Mouse (Mus musculus): ENCODE measurements around the gene Plagl2. TPM values are rescaled to one million over a fixed set of nuclear protein-coding genes. Genes with fewer than 3 reads are reported as not detected.
"Not testable (repeated sequence)": the region's sequence is repeated elsewhere in the genome, so short reads cannot be mapped to it uniquely, and the experiment has no call there.

Plagl2 gene
- polyA plus RNA-seq (2014; fragmentation: Nextera tagmentation; extraction: Ambion mirVana) = 45.2 and 45.9 TPM in 2 replicates

GRCm38 (mm10) chr2:153241250-153242014, at the start of gene Plagl2, which contains the start of gene Pofut1:
Plagl2 (minus strand) TSS chr2:153241426.
Pofut1 (plus strand) TSS chr2:153241533.
- under 1% methylated on average over 61 of the region's 72 CpGs for WGBS
- no peaks in the 10 kb centered on the region for H3K9me3 ChIP-seq (ENCODE audit: control insufficient read depth, low read length)
- peak within 1 kb of the TSS; percentile 99 for H3K27ac ChIP-seq (ENCODE audit: low read depth, low read length)
- peaks cover 33% of the 10 kb centered on the region for H3K4me1 ChIP-seq (replicated peaks; ENCODE audit: control insufficient read depth, insufficient read depth, low read length)
- H3K36me3 ChIP-seq (ENCODE audit: control insufficient read depth, insufficient read depth, low read length) = peaks cover 12% of the 10 kb centered on the region
- DNase-seq (ENCODE audit: low spot score) (peak; percentile 89), ATAC-seq (replicated peaks; ENCODE audit: low FRiP score) (peak; percentile 94)
- H3K4me2 ChIP-seq = peak within 1 kb of the TSS; percentile 90
- peak within 1 kb of the TSS; percentile 97 for H3K9ac ChIP-seq (ENCODE audit: low read depth, low read length)
- no peaks in the 10 kb centered on the region for H3K27me3 ChIP-seq (replicated peaks; ENCODE audit: control insufficient read depth, insufficient read depth, low read length)
- peak within 1 kb of the TSS; percentile 90 for H3K4me3 ChIP-seq (ENCODE audit: low read depth, low read length)

- DNase-seq (ENCODE audit: low spot score) = no peak
Measured at GRCm38 (mm10) chr2:153287835-153288234, 46.6 kb upstream of the Plagl2 start.

GRCm38 (mm10) chr2:153286524-153286923, 45.3 kb upstream of the Plagl2 start:
- no peak overlapping the region for H3K4me2 ChIP-seq
- no peaks in the 10 kb centered on the region for H3K4me1 ChIP-seq (replicated peaks; ENCODE audit: control insufficient read depth, insufficient read depth, low read length)
- DNase-seq (ENCODE audit: low spot score) (no peak), ATAC-seq (replicated peaks; ENCODE audit: low FRiP score) (no peak)
- H3K9ac ChIP-seq (ENCODE audit: low read depth, low read length) = no peak overlapping the region
- no peaks in the 10 kb centered on the region for H3K27me3 ChIP-seq (replicated peaks; ENCODE audit: control insufficient read depth, insufficient read depth, low read length)
- H3K36me3 ChIP-seq (ENCODE audit: control insufficient read depth, insufficient read depth, low read length) = no peaks in the 10 kb centered on the region
- no peak overlapping the region for H3K4me3 ChIP-seq (ENCODE audit: low read depth, low read length)
- WGBS = 57% methylated on average over 4 of the region's 4 CpGs
- no peak overlapping the region for H3K27ac ChIP-seq (ENCODE audit: low read depth, low read length)
- H3K9me3 ChIP-seq (ENCODE audit: control insufficient read depth, low read length) = no peaks in the 10 kb centered on the region

More at GRCm38 (mm10) chr2:153287835-153288234, 46.6 kb upstream of the Plagl2 start:
- Histone ChIP-seq H3K9me3 (ENCODE audit: control insufficient read depth, low read length) (no peaks in the 10 kb centered on the region), H3K9ac (ENCODE audit: low read depth, low read length) (no peak overlapping the region), H3K4me3 (ENCODE audit: low read depth, low read length) (no peak overlapping the region), H3K36me3 (ENCODE audit: control insufficient read depth, insufficient read depth, low read length) (no peaks in the 10 kb centered on the region), H3K4me2 (no peak overlapping the region), H3K4me1 (replicated peaks; ENCODE audit: control insufficient read depth, insufficient read depth, low read length) (peaks cover 4% of the 10 kb centered on the region; the same call in 1 of the 2 replicates), H3K27ac (ENCODE audit: low read depth, low read length) (no peak overlapping the region), H3K27me3 (replicated peaks; ENCODE audit: control insufficient read depth, insufficient read depth, low read length) (no peaks in the 10 kb centered on the region)
- 75% methylated on average over 6 of the region's 6 CpGs for WGBS
- no peak for ATAC-seq (replicated peaks; ENCODE audit: low FRiP score)

GRCm38 (mm10) chr2:153283919-153284318, 42.7 kb upstream of the Plagl2 start:
- no peak overlapping the region for H3K27ac ChIP-seq (ENCODE audit: low read depth, low read length)
- DNase-seq (ENCODE audit: low spot score) = no peak
- WGBS = 83% methylated on average over 6 of the region's 6 CpGs

GRCm38 (mm10) chr2:153278357-153278756, 37.1 kb upstream of the Plagl2 start:
- 82% methylated on average over 5 of the region's 5 CpGs for WGBS
- H3K9me3 ChIP-seq (ENCODE audit: control insufficient read depth, low read length) = no peaks in the 10 kb centered on the region
- H3K4me1 ChIP-seq (replicated peaks; ENCODE audit: control insufficient read depth, insufficient read depth, low read length) = peaks cover 10% of the 10 kb centered on the region
- ATAC-seq (replicated peaks; ENCODE audit: low FRiP score) (no peak), DNase-seq (ENCODE audit: low spot score) (no peak)
- H3K4me2 ChIP-seq = no peak overlapping the region
- H3K27ac ChIP-seq (ENCODE audit: low read depth, low read length) = no peak overlapping the region
- H3K9ac ChIP-seq (ENCODE audit: low read depth, low read length) = no peak overlapping the region
- H3K36me3 ChIP-seq (ENCODE audit: control insufficient read depth, insufficient read depth, low read length) = no peaks in the 10 kb centered on the region
- H3K27me3 ChIP-seq (replicated peaks; ENCODE audit: control insufficient read depth, insufficient read depth, low read length) = no peaks in the 10 kb centered on the region
- no peak overlapping the region for H3K4me3 ChIP-seq (ENCODE audit: low read depth, low read length)

More at GRCm38 (mm10) chr2:153283919-153284318, 42.7 kb upstream of the Plagl2 start:
- Histone ChIP-seq H3K4me3 (ENCODE audit: low read depth, low read length) (no peak overlapping the region), H3K4me2 (no peak overlapping the region), H3K9ac (ENCODE audit: low read depth, low read length) (no peak overlapping the region), H3K4me1 (replicated peaks; ENCODE audit: control insufficient read depth, insufficient read depth, low read length) (no peaks in the 10 kb centered on the region), H3K9me3 (ENCODE audit: control insufficient read depth, low read length) (no peaks in the 10 kb centered on the region), H3K27me3 (replicated peaks; ENCODE audit: control insufficient read depth, insufficient read depth, low read length) (no peaks in the 10 kb centered on the region), H3K36me3 (ENCODE audit: control insufficient read depth, insufficient read depth, low read length) (no peaks in the 10 kb centered on the region)
- ATAC-seq (replicated peaks; ENCODE audit: low FRiP score) = no peak

GRCm38 (mm10) chr2:153276846-153277245, 35.6 kb upstream of the Plagl2 start:
- not testable (repeated sequence) for DNase-seq (ENCODE audit: low spot score); ATAC-seq (replicated peaks; ENCODE audit: low FRiP score); H3K4me3 ChIP-seq (ENCODE audit: low read depth, low read length); H3K9me3 ChIP-seq (ENCODE audit: control insufficient read depth, low read length); H3K27me3 ChIP-seq (replicated peaks; ENCODE audit: control insufficient read depth, insufficient read depth, low read length); H3K36me3 ChIP-seq (ENCODE audit: control insufficient read depth, insufficient read depth, low read length); H3K27ac ChIP-seq (ENCODE audit: low read depth, low read length); H3K9ac ChIP-seq (ENCODE audit: low read depth, low read length); H3K4me2 ChIP-seq
- WGBS = 87% methylated on average over 5 of the region's 5 CpGs
- H3K4me1 ChIP-seq (replicated peaks; ENCODE audit: control insufficient read depth, insufficient read depth, low read length) = peaks cover 12% of the 10 kb centered on the region

GRCm38 (mm10) chr2:153276440-153276839, 35.2 kb upstream of the Plagl2 start:
- Histone ChIP-seq H3K27me3 (replicated peaks; ENCODE audit: control insufficient read depth, insufficient read depth, low read length) (no peaks in the 10 kb centered on the region), H3K4me1 (replicated peaks; ENCODE audit: control insufficient read depth, insufficient read depth, low read length) (peaks cover 12% of the 10 kb centered on the region), H3K4me2 (no peak overlapping the region), H3K9ac (ENCODE audit: low read depth, low read length) (no peak overlapping the region), H3K4me3 (ENCODE audit: low read depth, low read length) (no peak overlapping the region), H3K36me3 (ENCODE audit: control insufficient read depth, insufficient read depth, low read length) (no peaks in the 10 kb centered on the region), H3K9me3 (ENCODE audit: control insufficient read depth, low read length) (no peaks in the 10 kb centered on the region), H3K27ac (ENCODE audit: low read depth, low read length) (no peak overlapping the region)
- 84% methylated on average over 8 of the region's 8 CpGs for WGBS
- ATAC-seq (replicated peaks; ENCODE audit: low FRiP score) (no peak), DNase-seq (ENCODE audit: low spot score) (no peak)

- 48% methylated on average over 3 of the region's 3 CpGs for WGBS
- DNase-seq (ENCODE audit: low spot score); H3K27me3 ChIP-seq (replicated peaks; ENCODE audit: control insufficient read depth, insufficient read depth, low read length); H3K36me3 ChIP-seq (ENCODE audit: control insufficient read depth, insufficient read depth, low read length); H3K9me3 ChIP-seq (ENCODE audit: control insufficient read depth, low read length); H3K4me2 ChIP-seq; ATAC-seq (replicated peaks; ENCODE audit: low FRiP score); H3K27ac ChIP-seq (ENCODE audit: low read depth, low read length); H3K9ac ChIP-seq (ENCODE audit: low read depth, low read length); H3K4me3 ChIP-seq (ENCODE audit: low read depth, low read length): not testable (repeated sequence)
- peaks cover 12% of the 10 kb centered on the region for H3K4me1 ChIP-seq (replicated peaks; ENCODE audit: control insufficient read depth, insufficient read depth, low read length)
Measured at GRCm38 (mm10) chr2:153275577-153275976, 34.4 kb upstream of the Plagl2 start.

- no peak overlapping the region for H3K9ac ChIP-seq (ENCODE audit: low read depth, low read length)
- ATAC-seq (replicated peaks; ENCODE audit: low FRiP score) = no peak
- H3K27me3 ChIP-seq (replicated peaks; ENCODE audit: control insufficient read depth, insufficient read depth, low read length) = no peaks in the 10 kb centered on the region
- no peak overlapping the region for H3K4me2 ChIP-seq
- H3K36me3 ChIP-seq (ENCODE audit: control insufficient read depth, insufficient read depth, low read length) = no peaks in the 10 kb centered on the region
- DNase-seq (ENCODE audit: low spot score) = no peak
- no peak overlapping the region; the same call in 1 of the 2 replicates for H3K27ac ChIP-seq (ENCODE audit: low read depth, low read length)
- no peak overlapping the region for H3K4me3 ChIP-seq (ENCODE audit: low read depth, low read length)
- peaks cover 14% of the 10 kb centered on the region for H3K4me1 ChIP-seq (replicated peaks; ENCODE audit: control insufficient read depth, insufficient read depth, low read length)
- H3K9me3 ChIP-seq (ENCODE audit: control insufficient read depth, low read length) = no peaks in the 10 kb centered on the region
- 69% methylated on average over 6 of the region's 6 CpGs for WGBS
Measured at GRCm38 (mm10) chr2:153274919-153275247, 33.7 kb upstream of the Plagl2 start.
